Mouse (Mus musculus) common myeloid progenitor, adult 5-6 weeks (primary cell): ENCODE data around the gene Hspa12b. TPM values are rescaled to one million over a fixed set of nuclear protein-coding genes. Genes with fewer than 3 reads are reported as not detected.
A peak's percentile ranks its signal among the peaks of the same experiment; 100 is the strongest.

Experiments used
- ATAC-seq: replicated peaks from 2 replicates; pipeline ENCODE4 v1.8.0; 2016; ENCODE audit warnings: low read depth, mild to moderate bottlenecking, moderate TSS enrichment, inconsistent platforms; ENCODE audit not compliant: poor library complexity, severe bottlenecking
- total RNA-seq: library from RNA; stranded (forward); fragments of 200-1000, 187-1606 nt; gene quantifications from 2 replicates; pipeline ENCODE4 v1.2.3, GENCODE M21; 2017

Hspa12b gene
- total RNA-seq, 1 experiment from 2014 or later: 0.96 TPM

GRCm38 (mm10) chr2:131146193-131147042 is 19.3 kb downstream of the Hspa12b start:
- ATAC-seq: no peak

GRCm38 (mm10) chr2:131147043-131147365 is 19.9 kb downstream of the Hspa12b start:
- no peak for ATAC-seq

- no peak for ATAC-seq
Observed at GRCm38 (mm10) chr2:131148353-131149253, 21.5 kb downstream of the Hspa12b start.

- ATAC-seq: no peak
Observed at GRCm38 (mm10) chr2:131149254-131149578, 22.1 kb downstream of the Hspa12b start.

- peak; percentile 37; the same call in 1 of the 2 replicates for ATAC-seq
Observed at GRCm38 (mm10) chr2:131152166-131152730, 25.2 kb downstream of the Hspa12b start.

- ATAC-seq: no peak
Observed at GRCm38 (mm10) chr2:131154036-131154435, 27.0 kb downstream of the Hspa12b start.

GRCm38 (mm10) chr2:131156987-131157386 is 29.9 kb downstream of the Hspa12b start:
- ATAC-seq: no peak

- ATAC-seq: peak; percentile 21; the same call in 1 of the 2 replicates
Observed at GRCm38 (mm10) chr2:131159491-131159910, 32.4 kb downstream of the Hspa12b start.

- peak; percentile 96 for ATAC-seq
Observed at GRCm38 (mm10) chr2:131159938-131160581, 33.0 kb downstream of the Hspa12b start, which contains the start of gene 1700037H04Rik. Gene 1700037H04Rik (minus strand): TSS chr2:131160081.

- peak; percentile 27 for ATAC-seq
Observed at GRCm38 (mm10) chr2:131160671-131161111, 33.6 kb downstream of the Hspa12b start.

GRCm38 (mm10) chr2:131163924-131164323 is 36.8 kb downstream of the Hspa12b start:
- no peak for ATAC-seq

- ATAC-seq: no peak
Observed at GRCm38 (mm10) chr2:131166172-131166571, 39.1 kb downstream of the Hspa12b start.

GRCm38 (mm10) chr2:131167984-131168383 is 40.9 kb downstream of the Hspa12b start:
- ATAC-seq: no peak

- ATAC-seq: no peak
Observed at GRCm38 (mm10) chr2:131168914-131169313, 41.8 kb downstream of the Hspa12b start.

GRCm38 (mm10) chr2:131170936-131171335 is 43.9 kb downstream of the Hspa12b start:
- no peak for ATAC-seq

- ATAC-seq: no peak; the same call in 1 of the 2 replicates
Observed at GRCm38 (mm10) chr2:131171401-131172104, 44.5 kb downstream of the Hspa12b start.

- no peak for ATAC-seq
Observed at GRCm38 (mm10) chr2:131172322-131172721, 45.2 kb downstream of the Hspa12b start.

GRCm38 (mm10) chr2:131174700-131175099 is 47.6 kb downstream of the Hspa12b start:
- ATAC-seq: peak; percentile 71

GRCm38 (mm10) chr2:131175286-131175944 is 48.3 kb downstream of the Hspa12b start:
- no peak for ATAC-seq
